Mouse (Mus musculus): ENCODE measurements at regions not wholly inside any gene's neighbourhood (a gene's known extent, or its start where the extent isn't known, plus 50 kb on each side); places are given as distances from the start of the nearest gene placed in this dataset.

GRCm38 (mm10) chr7:136346531-136346930 is 547.9 kb upstream of the Mgmt start:
- Histone ChIP-seq H3K4me3 (ENCODE audit: control insufficient read depth in 1 of 2, insufficient read depth in 1 of 2, low read depth in 2 of 2, low read length in 2 of 2) (no peak overlapping the region), H3K4me1 (ENCODE audit: control insufficient read depth in 1 of 2, insufficient read depth in 2 of 2, low read length in 2 of 2) (no peaks in the 10 kb centered on the region), H3K9me3 (replicated peaks; ENCODE audit: insufficient read depth, low read length) (no peaks in the 10 kb centered on the region), H3K9ac (ENCODE audit: control insufficient read depth, low read depth, low read length, poor library complexity, severe bottlenecking) (no peak overlapping the region), H3K36me3 (ENCODE audit: control insufficient read depth in 1 of 2, insufficient read depth in 2 of 2, low read length in 2 of 2) (no peaks in the 10 kb centered on the region), H3K27ac (ENCODE audit: control insufficient read depth, low read depth, low read length) (no peak overlapping the region), H3K79me2 (ENCODE audit: control insufficient read depth, insufficient read depth, low read length, poor library complexity) (no peaks in the 10 kb centered on the region), H3K27me3 (ENCODE audit: control insufficient read depth in 1 of 2, insufficient read depth in 2 of 2, low read length in 2 of 2) (no peaks in the 10 kb centered on the region)
- TF ChIP-seq GABPA (IDR thresholded peaks at IDR 0.05; ENCODE audit: low read depth, low read length) (no peak), E2F4 (IDR thresholded peaks at IDR 0.05; ENCODE audit: borderline replicate concordance, low read depth, low read length) (no peak), NRF1 (IDR thresholded peaks at IDR 0.05; ENCODE audit: insufficient read depth, low read depth, low read length, poor library complexity, severe bottlenecking) (no peak), ETS1 (IDR thresholded peaks at IDR 0.05; ENCODE audit: low read depth, low read length) (no peak), SMC3 (IDR thresholded peaks at IDR 0.05; ENCODE audit: low read depth, low read length) (no peak), USF2 (IDR thresholded peaks at IDR 0.05; ENCODE audit: borderline replicate concordance in 1 of 2, insufficient read depth in 1 of 2, low read depth in 1 of 2, low read length in 2 of 2) (no peak), RCOR1 (IDR thresholded peaks at IDR 0.05; ENCODE audit: low read depth, low read length) (no peak), CTCF (IDR thresholded peaks at IDR 0.05 in 2 of 3, conservative IDR thresholded peaks at IDR 0.05 in 1 of 3; ENCODE audit: control insufficient read depth in 1 of 3, insufficient read depth in 1 of 3, low read depth in 2 of 3, low read length in 3 of 3, poor library complexity in 1 of 3, severe bottlenecking in 1 of 3) (no peak), EP300 (IDR thresholded peaks at IDR 0.05; ENCODE audit: low read depth in 1 of 2, low read length in 2 of 2) (no peak), SIN3A (IDR thresholded peaks at IDR 0.05; ENCODE audit: low read length) (no peak), GATA1 (IDR thresholded peaks at IDR 0.05; ENCODE audit: low read depth, low read length) (no peak), BHLHE40 (IDR thresholded peaks at IDR 0.05; ENCODE audit: borderline replicate concordance, low read depth, low read length) (no peak), RAD21 (IDR thresholded peaks at IDR 0.05; ENCODE audit: low read depth, low read length) (no peak)
- DNase-seq (ENCODE audit: low read depth, low spot score) = no peak

GRCm38 (mm10) chr7:136348309-136348708 is 546.1 kb upstream of the Mgmt start:
- no peak for DNase-seq (ENCODE audit: low read depth, low spot score)
- H3K9ac ChIP-seq (ENCODE audit: control insufficient read depth, low read depth, low read length, poor library complexity, severe bottlenecking) = no peak overlapping the region
- H3K4me3 ChIP-seq (ENCODE audit: control insufficient read depth in 1 of 2, insufficient read depth in 1 of 2, low read depth in 2 of 2, low read length in 2 of 2) = no peak overlapping the region
- H3K9me3 ChIP-seq (replicated peaks; ENCODE audit: insufficient read depth, low read length) = no peaks in the 10 kb centered on the region
- no peaks in the 10 kb centered on the region for H3K79me2 ChIP-seq (ENCODE audit: control insufficient read depth, insufficient read depth, low read length, poor library complexity)
- H3K27ac ChIP-seq (ENCODE audit: control insufficient read depth, low read depth, low read length) = no peak overlapping the region
- H3K4me1 ChIP-seq (ENCODE audit: control insufficient read depth in 1 of 2, insufficient read depth in 2 of 2, low read length in 2 of 2) = no peaks in the 10 kb centered on the region
- H3K36me3 ChIP-seq (ENCODE audit: control insufficient read depth in 1 of 2, insufficient read depth in 2 of 2, low read length in 2 of 2) = no peaks in the 10 kb centered on the region
- H3K27me3 ChIP-seq (ENCODE audit: control insufficient read depth in 1 of 2, insufficient read depth in 2 of 2, low read length in 2 of 2) = no peaks in the 10 kb centered on the region
- TF ChIP-seq MEF2A (IDR thresholded peaks at IDR 0.05; ENCODE audit: extremely low read depth, insufficient replicate concordance, low read depth, low read length, poor library complexity, severe bottlenecking) = no peak
- TF ChIP-seq RAD21 (IDR thresholded peaks at IDR 0.05; ENCODE audit: low read depth, low read length) = no peak
- no peak for TF ChIP-seq UBTF (IDR thresholded peaks at IDR 0.05; ENCODE audit: borderline replicate concordance, insufficient read depth, low read depth, low read length)
- no peak for TF ChIP-seq ZNF384 (IDR thresholded peaks at IDR 0.05; ENCODE audit: low read depth, low read length)
- no peak for TF ChIP-seq TCF12 (IDR thresholded peaks at IDR 0.05; ENCODE audit: low read depth, low read length)
- no peak for TF ChIP-seq USF1 (IDR thresholded peaks at IDR 0.05; ENCODE audit: low read depth, low read length)
- no peak for TF ChIP-seq CTCF (IDR thresholded peaks at IDR 0.05 in 2 of 3, conservative IDR thresholded peaks at IDR 0.05 in 1 of 3; ENCODE audit: control insufficient read depth in 1 of 3, insufficient read depth in 1 of 3, low read depth in 2 of 3, low read length in 3 of 3, poor library complexity in 1 of 3, severe bottlenecking in 1 of 3)
- no peak for TF ChIP-seq KAT2A (conservative IDR thresholded peaks at IDR 0.05; ENCODE audit: low read depth, low read length)
- no peak for TF ChIP-seq GATA1 (IDR thresholded peaks at IDR 0.05; ENCODE audit: low read depth, low read length)
- TF ChIP-seq TAL1 (IDR thresholded peaks at IDR 0.05; ENCODE audit: low read length) = no peak
- no peak for TF ChIP-seq SIN3A (IDR thresholded peaks at IDR 0.05; ENCODE audit: low read length)
- no peak for TF ChIP-seq POLR2AphosphoS5 (IDR thresholded peaks at IDR 0.05; ENCODE audit: borderline replicate concordance, low read depth, low read length)
- no peak for TF ChIP-seq ETS1 (IDR thresholded peaks at IDR 0.05; ENCODE audit: low read depth, low read length)
- no peak for TF ChIP-seq POLR2AphosphoS2 (IDR thresholded peaks at IDR 0.05; ENCODE audit: low read length)
- TF ChIP-seq USF2 (IDR thresholded peaks at IDR 0.05; ENCODE audit: borderline replicate concordance in 1 of 2, insufficient read depth in 1 of 2, low read depth in 1 of 2, low read length in 2 of 2) = no peak
- no peak for TF ChIP-seq NELFE (IDR thresholded peaks at IDR 0.05; ENCODE audit: low read depth, low read length)
- no peak for TF ChIP-seq E2F4 (IDR thresholded peaks at IDR 0.05; ENCODE audit: borderline replicate concordance, low read depth, low read length)

All from MEL (cell line).